Mouse (Mus musculus): Measurements from ENCODE around the gene Tmem198b. TPM values are rescaled to one million over a fixed set of nuclear protein-coding genes. Genes with fewer than 3 reads are reported as not detected.

The Tmem198b gene
- total and polyA plus RNA-seq, 3 experiments = 2.2 to 8.6 TPM; not detected in 1

GRCm38 (mm10) chr10:128795581-128795980 is 8.6 kb downstream of the Tmem198b start:
- H3K4me3 ChIP-seq (ENCODE audit: control insufficient read depth in 1 of 2, insufficient read depth in 1 of 2, low read depth in 2 of 2, low read length in 2 of 2) = no peak overlapping the region
- H3K4me1 ChIP-seq (ENCODE audit: control insufficient read depth in 1 of 2, insufficient read depth in 2 of 2, low read length in 2 of 2) = peaks cover 0 to 7% of the 10 kb centered on the region in 2 experiments; a peak in 1 of 4 replicates
- H3K79me2 ChIP-seq (ENCODE audit: control insufficient read depth, insufficient read depth, low read length, poor library complexity) = no peaks in the 10 kb centered on the region
- H3K27ac ChIP-seq (ENCODE audit: control insufficient read depth, low read depth, low read length) = no peak overlapping the region
- DNase-seq (ENCODE audit: low read depth, low spot score) = no peak
- no peaks in the 10 kb centered on the region for H3K9me3 ChIP-seq (replicated peaks; ENCODE audit: insufficient read depth, low read length)
- no peak overlapping the region for H3K9ac ChIP-seq (ENCODE audit: control insufficient read depth, low read depth, low read length, poor library complexity, severe bottlenecking)
- peaks cover 0 to 5% of the 10 kb centered on the region in 2 experiments; a peak in 2 of 4 replicates for H3K36me3 ChIP-seq (ENCODE audit: control insufficient read depth in 1 of 2, insufficient read depth in 2 of 2, low read length in 2 of 2)
- TF ChIP-seq MYB (IDR thresholded peaks at IDR 0.05; ENCODE audit: low read depth, low read length) (no peak), RCOR1 (IDR thresholded peaks at IDR 0.05; ENCODE audit: low read depth, low read length) (no peak), CTCF (IDR thresholded peaks at IDR 0.05 in 2 of 3, conservative IDR thresholded peaks at IDR 0.05 in 1 of 3; ENCODE audit: control insufficient read depth in 1 of 3, insufficient read depth in 1 of 3, low read depth in 2 of 3, low read length in 3 of 3, poor library complexity in 1 of 3, severe bottlenecking in 1 of 3) (no peak), NRF1 (IDR thresholded peaks at IDR 0.05; ENCODE audit: insufficient read depth, low read depth, low read length, poor library complexity, severe bottlenecking) (no peak), RAD21 (IDR thresholded peaks at IDR 0.05; ENCODE audit: low read depth, low read length) (no peak), TAL1 (IDR thresholded peaks at IDR 0.05; ENCODE audit: low read length) (no peak), MAFK (IDR thresholded peaks at IDR 0.05; ENCODE audit: borderline replicate concordance, low read depth, low read length) (no peak), TCF12 (IDR thresholded peaks at IDR 0.05; ENCODE audit: low read depth, low read length) (no peak), BHLHE40 (IDR thresholded peaks at IDR 0.05; ENCODE audit: borderline replicate concordance, low read depth, low read length) (no peak), POLR2AphosphoS5 (IDR thresholded peaks at IDR 0.05; ENCODE audit: borderline replicate concordance, low read depth, low read length) (no peak), ZMIZ1 (IDR thresholded peaks at IDR 0.05; ENCODE audit: low read depth, low read length) (no peak), MEF2A (IDR thresholded peaks at IDR 0.05; ENCODE audit: extremely low read depth, insufficient replicate concordance, low read depth, low read length, poor library complexity, severe bottlenecking) (no peak), MXI1 (IDR thresholded peaks at IDR 0.05; ENCODE audit: low read depth, low read length) (no peak), POLR2AphosphoS2 (IDR thresholded peaks at IDR 0.05; ENCODE audit: low read length) (no peak), CHD1 (IDR thresholded peaks at IDR 0.05; ENCODE audit: low read depth, low read length) (no peak), MAX (IDR thresholded peaks at IDR 0.05; ENCODE audit: low read length) (no peak), POLR2A (IDR thresholded peaks at IDR 0.05; ENCODE audit: control insufficient read depth in 1 of 2, insufficient read depth in 1 of 2, low read depth in 1 of 2, low read length in 2 of 2, poor library complexity in 1 of 2) (no peak), HCFC1 (IDR thresholded peaks at IDR 0.05; ENCODE audit: low read depth, low read length) (no peak), SIN3A (IDR thresholded peaks at IDR 0.05; ENCODE audit: low read length) (no peak), MAZ (IDR thresholded peaks at IDR 0.05; ENCODE audit: low read depth, low read length) (no peak)
- H3K27me3 ChIP-seq (ENCODE audit: control insufficient read depth in 1 of 2, insufficient read depth in 2 of 2, low read length in 2 of 2) = no peaks in the 10 kb centered on the region

- Histone ChIP-seq H3K27me3 (ENCODE audit: control insufficient read depth in 1 of 2, insufficient read depth in 2 of 2, low read length in 2 of 2) (no peaks in the 10 kb centered on the region), H3K9me3 (replicated peaks; ENCODE audit: insufficient read depth, low read length) (no peaks in the 10 kb centered on the region), H3K4me1 (ENCODE audit: control insufficient read depth in 1 of 2, insufficient read depth in 2 of 2, low read length in 2 of 2) (peaks cover 0 to 7% of the 10 kb centered on the region in 2 experiments; a peak in 1 of 4 replicates), H3K27ac (ENCODE audit: control insufficient read depth, low read depth, low read length) (no peak overlapping the region), H3K9ac (ENCODE audit: control insufficient read depth, low read depth, low read length, poor library complexity, severe bottlenecking) (no peak overlapping the region), H3K4me3 (ENCODE audit: control insufficient read depth in 1 of 2, insufficient read depth in 1 of 2, low read depth in 2 of 2, low read length in 2 of 2) (no peak overlapping the region), H3K36me3 (ENCODE audit: control insufficient read depth in 1 of 2, insufficient read depth in 2 of 2, low read length in 2 of 2) (peaks cover 0 to 5% of the 10 kb centered on the region in 2 experiments; a peak in 2 of 4 replicates), H3K79me2 (ENCODE audit: control insufficient read depth, insufficient read depth, low read length, poor library complexity) (no peaks in the 10 kb centered on the region)
- DNase-seq (ENCODE audit: low read depth, low spot score) = no peak
- no peak for TF ChIP-seq JUND (IDR thresholded peaks at IDR 0.05; ENCODE audit: low read depth, low read length)
Measured at GRCm38 (mm10) chr10:128794391-128794790, 9.8 kb downstream of the Tmem198b start.

Measured in MEL (cell line).